Mouse (Mus musculus): ENCODE measurements around the gene Pkd2.

GRCm38 (mm10) chr5:104468586-104468985 is 9.3 kb downstream of the Pkd2 start:
- TF ChIP-seq CTCF (IDR thresholded peaks at IDR 0.05; ENCODE audit: control insufficient read depth, insufficient read depth, insufficient replicate concordance, low read depth, low read length) (no peak), POLR2A (IDR thresholded peaks at IDR 0.05; ENCODE audit: control insufficient read depth, low read depth, low read length) (no peak)
